Mouse (Mus musculus): ENCODE measurements at regions not wholly inside any gene's neighbourhood (a gene's known extent, or its start where the extent isn't known, plus 50 kb on each side); places are given as distances from the start of the nearest gene placed in this dataset.

DNA sequence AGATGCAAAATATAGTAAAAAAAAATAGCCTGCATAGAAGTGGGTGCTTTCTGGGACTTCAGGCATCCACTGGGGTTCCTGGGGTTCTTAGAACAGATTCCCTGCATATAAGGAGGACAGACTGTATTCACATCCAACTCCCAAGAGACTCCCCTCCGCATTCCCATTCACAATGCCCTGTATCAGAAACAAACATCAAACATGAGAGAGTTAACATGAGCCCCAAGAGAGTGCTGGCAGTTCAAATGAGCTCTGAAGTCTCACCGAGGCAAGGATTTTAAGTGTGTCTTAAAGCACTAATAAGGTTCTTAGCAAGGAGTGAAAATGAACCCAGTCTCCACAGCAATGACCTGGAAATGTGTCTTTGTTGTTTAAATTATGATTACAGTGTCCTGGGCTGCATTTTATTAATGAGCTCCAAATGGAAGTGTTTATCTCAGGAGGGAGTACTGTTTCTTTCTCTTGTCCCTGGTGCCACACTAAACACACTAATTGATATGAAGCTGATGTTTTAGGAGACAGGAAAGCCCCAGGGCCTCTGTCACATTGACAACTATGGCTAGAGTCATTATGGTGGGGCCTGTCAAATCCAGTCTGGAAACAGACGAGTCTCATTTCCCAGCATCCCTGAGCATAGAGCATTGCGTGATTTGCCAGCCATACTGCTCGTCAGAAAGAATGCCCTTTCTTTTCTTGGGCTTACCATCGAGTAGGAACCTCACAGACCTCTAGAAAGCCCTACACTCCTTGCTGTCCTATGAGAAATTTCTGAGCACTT is 85.7 kb downstream of the Gm9817 start:
- no peak for TF ChIP-seq CTCF (IDR thresholded peaks at IDR 0.05; ENCODE audit: insufficient read depth, low read length)
- no peak for TF ChIP-seq POLR2A (IDR thresholded peaks at IDR 0.05; ENCODE audit: borderline replicate concordance, extremely low read depth, low read depth, low read length)

Measured in lung, adult 2 months (tissue).